Mouse (Mus musculus) cerebellum, postnatal 4 days (tissue): Measurements from ENCODE around the gene Mapk10.

Experiments
- DNase-seq, 2 experiments: peaks; one replicate each; pipeline ENCODE4 v3.0.0; 2022; ENCODE audit warnings: low spot score in 2 of 2, mixed read lengths in 1 of 2

Gene Mapk10

DNA sequence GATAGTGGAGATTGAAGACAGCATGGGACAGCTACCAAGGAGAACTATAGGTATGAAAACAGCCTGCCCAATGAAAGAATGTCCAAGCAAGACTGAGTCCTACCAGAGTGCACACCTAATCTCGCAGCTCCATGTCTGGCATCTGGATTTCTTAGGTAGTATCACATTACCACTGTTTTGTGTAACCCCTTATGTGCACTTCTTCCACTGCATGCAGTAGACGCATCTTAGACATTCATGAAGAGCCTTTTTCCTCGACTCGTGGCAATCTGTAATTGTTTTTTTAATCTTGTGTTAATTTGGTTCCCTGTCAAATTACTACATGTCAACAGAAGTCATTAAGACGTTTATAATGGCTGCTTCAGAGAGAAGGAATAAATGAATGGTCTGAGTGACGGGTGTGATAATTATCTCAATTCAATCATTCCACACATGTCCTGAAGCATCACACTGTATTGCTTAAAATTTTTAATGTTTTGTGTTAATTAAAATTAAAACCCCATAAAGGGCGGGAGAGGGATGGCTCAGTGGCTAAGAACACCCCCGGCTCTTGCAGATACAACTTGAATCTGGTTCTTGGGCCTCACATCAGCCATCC is 160.7 kb downstream of the Mapk10 start:
- DNase-seq: no peak

DNA sequence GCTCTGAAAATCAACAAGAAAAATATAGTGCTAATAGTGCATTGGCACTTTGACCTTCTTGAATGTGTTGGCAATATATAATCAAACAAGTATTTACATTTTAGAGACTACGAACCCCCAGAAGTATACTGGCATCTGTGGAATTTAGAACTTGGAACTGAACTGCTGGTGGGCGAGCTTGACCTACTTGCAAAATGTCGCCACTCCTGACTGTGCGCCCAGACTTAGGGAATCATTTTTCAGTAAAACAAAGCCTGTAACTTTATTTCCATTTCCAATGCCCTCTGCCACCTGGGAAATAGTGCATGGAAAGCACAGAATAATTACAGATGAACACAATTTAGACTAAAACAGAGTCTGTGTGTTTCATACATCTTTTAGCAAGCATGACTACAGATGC is 163.1 kb downstream of the Mapk10 start:
- no peak for DNase-seq

DNA sequence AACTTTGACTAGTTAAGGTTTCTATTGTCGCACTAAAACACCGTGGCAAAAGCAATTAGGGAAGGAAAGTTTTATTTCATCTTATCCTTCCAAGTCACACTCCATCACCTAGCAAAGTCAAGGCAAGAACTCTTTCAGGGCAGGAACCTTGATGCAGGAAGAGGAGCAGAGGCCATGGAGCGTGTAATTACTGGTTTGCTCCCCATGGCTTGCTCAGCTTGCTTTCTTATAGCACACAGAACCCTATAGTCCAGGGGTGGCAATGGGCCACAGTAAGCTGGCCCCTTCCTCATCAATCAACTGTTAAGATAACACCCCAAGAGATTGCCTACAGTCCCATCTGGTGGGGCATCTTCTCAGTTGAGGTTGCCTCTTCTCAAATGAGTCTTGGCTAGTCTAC is 173.4 kb downstream of the Mapk10 start:
- DNase-seq: no peak

DNA sequence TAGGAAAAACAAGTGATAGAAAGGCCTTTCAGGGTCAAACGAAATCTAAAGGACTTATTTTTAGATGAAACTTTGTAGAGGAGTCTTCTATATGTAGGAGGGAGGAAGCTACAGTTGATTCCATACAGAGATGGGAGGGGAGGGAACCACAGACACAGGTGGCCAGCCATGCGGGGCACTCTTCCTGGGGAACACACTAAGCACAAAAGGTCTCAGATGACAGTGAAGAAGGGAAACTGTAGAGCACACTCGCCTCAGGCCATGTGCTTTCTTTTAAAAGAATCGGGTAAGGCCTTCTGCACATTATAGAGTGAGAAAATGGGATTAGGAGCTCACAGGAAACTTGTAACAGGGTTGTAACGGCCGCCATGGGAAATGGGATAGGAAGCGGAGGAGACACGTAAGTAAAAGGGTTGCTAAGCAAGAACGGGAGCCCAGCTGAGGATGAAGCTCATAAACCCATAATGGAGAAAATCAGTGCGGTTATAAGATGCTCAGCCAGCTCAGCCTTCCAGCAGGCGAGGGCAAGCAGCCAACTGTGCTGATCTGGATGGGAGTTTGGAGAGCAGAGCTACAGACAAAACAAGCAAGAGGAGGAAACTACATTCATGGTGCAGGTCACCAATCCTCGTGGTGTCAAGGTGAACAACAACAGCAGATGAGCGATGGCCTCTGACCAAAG is 182.1 kb downstream of the Mapk10 start:
- DNase-seq: peak in 1 of 2 experiments; percentile 62

DNA sequence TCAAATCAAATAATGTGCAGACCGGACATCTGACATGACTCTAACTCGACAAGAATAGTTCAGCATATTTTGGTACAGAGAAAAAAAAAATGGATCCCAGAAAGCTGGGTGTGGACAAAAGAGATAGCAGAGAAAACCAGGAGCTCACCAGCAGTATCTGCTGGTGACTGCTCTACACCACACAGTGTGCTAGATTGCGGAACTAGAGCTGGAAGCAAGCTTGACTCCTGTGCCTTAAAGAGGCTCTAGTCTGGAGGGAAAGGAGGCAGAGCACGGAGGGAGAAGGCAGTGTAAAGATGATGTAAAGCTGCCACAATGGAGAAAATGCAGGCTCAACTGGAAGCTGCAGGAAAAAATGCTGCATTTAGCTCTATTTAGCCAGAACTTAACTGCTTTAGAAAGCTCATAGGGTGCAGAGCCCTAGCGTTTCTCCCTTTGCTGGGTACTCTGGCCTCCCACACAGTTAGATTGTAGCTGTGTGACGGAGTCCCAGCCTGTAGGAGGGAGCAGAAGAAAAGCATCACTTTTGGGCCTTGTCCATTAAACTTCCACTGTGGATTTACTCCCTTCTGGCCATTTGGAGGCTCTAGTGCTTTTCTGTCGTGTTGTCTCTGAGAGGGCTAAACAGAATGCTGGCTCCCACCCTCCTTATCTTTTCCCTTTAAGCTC is 188.5 kb downstream of the Mapk10 start:
- DNase-seq: no peak

DNA sequence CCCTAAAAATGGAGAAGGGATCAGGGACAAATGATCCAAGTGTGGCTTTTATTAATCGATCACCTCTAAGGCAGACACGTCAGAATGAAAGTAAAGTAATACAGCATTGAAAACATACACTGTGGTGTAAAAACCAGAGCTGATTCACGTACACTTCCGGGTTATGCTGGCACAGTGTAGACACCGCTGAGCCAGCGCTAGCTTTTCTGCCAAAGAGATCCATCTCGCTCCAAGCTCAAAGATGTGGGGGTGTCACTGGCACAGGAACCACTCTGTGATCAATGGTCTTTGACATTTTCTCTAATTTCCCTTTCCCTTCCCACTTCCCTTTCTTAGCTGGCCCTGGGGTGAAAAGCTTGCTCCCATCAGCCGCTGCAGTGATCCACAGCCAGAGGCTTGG is 189.7 kb downstream of the Mapk10 start:
- DNase-seq: no peak

DNA sequence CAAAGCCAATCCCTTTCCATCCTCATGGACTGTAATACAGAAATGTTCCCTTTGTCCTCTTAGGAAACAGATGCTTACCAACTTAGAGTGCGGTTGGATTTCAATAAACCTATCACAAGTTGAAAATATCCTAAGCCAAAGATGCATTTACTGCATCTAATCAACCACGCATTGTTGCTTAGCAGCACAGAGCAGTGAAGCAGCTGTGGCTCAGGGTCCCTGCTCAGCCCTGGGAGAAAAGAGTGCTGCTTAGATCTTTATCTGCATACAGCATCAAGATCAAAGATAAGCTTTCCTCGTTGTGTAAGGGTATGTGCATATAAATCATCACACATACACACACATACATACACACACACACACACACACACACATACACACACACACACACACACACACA is 190.2 kb downstream of the Mapk10 start:
- no peak for DNase-seq

DNA sequence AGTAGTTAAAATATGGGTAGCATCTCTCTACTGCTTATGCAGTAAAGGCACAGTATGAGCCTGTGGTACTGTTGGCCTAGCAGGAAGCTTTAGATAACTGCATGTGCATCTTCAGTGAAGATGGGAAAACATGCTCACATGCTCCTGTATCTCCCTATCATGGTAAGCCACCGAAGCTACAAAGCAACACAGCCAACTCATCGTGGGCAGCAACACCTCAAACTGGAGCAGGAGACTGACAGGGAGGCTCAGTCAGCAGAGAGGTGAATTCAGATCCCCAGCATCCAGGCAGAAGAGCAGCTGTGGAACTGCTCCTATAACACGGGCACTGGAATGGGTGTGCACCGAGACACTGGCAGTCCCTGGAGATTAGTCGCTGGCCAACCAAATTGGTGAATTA is 191.0 kb downstream of the Mapk10 start:
- no peak for DNase-seq

DNA sequence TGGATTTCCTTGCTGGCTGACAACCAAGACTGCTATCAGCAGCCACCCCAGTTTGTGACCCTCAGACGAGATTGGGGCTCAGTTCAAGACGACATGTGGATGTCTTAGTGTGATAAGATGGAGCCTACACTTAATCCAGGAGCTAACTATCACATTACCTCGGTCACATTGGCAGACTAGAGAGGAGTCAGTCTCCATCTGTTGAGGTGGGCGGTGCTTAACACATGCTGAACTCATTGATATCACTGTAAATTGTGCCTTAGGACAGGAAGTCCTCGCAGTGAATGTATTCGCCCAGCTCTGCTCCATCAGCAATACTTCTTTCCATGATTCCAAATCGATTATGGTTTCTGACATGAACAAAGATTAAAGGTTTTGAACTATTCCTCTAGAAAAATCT is 193.5 kb downstream of the Mapk10 start:
- no peak for DNase-seq

DNA sequence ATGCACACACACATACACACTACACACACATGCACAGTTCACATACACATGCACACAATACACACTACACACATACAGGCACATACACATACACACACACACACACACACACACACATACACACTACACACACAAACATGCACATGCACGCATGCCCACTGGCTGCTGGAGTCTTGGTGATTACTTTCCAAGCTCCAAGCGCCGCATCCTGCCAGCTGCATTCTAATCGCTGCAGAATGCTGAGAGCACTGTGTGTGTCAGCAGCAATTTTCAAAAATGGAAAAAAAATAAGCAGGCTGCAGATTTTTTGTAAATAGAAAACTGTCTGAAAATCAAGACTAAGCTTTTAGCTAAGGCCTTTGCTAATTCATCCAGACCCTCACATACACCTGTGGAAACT is 196.8 kb downstream of the Mapk10 start:
- no peak for DNase-seq

DNA sequence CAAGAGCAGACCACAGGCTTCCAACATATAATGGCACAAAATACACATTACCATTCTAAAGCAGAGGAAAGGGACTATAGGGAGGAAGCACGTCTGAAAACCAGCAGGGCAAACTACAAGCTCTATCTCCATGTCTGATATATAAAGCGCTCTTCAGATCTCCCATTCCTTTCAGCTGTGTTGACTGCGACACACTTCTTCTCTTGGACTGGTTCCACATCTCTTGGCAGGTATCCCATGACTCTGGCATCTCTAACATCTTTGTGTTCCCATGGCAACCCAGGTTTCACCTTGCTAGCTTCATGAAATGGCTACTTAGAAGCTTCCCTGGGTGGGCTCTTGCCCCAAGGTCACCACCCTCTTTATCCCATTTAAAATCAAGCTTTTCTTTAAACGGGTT is 202.2 kb downstream of the Mapk10 start:
- peak in 1 of 2 experiments; percentile 56 for DNase-seq

DNA sequence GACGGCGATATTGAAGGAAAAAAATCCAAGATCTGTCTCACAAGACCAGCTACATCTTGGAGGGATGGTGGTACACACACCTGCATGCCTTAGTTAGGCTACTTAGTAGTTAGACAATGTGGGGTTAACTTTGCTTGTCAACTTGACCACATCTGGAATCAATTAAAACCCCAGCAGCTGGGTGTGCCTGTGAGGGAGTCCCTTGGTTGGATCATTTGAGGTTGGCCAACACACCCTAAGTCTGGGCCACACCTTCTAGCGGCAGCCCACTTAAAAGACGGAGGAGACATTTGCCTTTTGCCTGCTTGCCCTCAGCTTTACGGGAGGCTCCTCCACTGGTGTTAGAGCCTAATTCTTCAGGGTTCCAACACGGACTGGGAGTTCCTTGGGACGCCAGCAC is 209.0 kb downstream of the Mapk10 start:
- no peak for DNase-seq

DNA sequence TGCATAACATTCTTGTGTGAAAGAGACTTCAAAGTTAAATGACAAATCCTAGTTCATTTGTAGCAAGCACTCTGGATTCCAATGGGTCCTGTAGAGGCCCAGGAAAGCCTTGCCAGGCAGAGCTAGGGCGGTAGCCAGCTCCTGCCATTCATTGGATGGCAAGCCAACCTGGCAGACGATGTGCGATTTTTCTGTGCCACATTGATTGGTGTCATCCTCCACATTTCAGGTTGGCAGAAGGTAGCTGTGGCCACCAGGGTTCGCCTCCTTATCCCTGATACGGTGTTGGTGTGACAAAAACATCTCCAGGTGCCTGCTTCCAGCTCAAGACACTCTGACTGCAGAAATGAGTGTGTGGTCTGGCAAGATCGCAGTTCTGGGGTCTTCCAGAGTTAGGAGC is 210.6 kb downstream of the Mapk10 start:
- DNase-seq: no peak

DNA sequence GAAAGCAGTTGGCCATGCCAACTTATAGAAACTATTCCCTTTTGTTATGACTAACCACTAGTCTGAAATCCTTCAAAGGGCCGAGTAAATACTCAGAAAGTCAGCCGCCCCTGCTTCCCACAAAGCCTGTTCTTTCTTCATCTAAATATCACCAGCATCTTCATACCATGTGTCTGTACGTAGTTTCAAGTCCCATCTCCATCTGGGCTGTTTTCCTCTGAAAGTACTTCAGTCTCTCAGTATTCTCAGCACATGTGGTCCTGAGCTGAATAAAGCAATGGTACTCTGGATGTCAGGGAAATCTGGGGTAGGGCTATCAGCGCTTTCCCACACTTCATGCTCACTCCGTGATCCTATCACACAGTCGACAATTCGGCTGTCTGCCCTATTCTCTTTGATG is 212.6 kb downstream of the Mapk10 start:
- no peak for DNase-seq

DNA sequence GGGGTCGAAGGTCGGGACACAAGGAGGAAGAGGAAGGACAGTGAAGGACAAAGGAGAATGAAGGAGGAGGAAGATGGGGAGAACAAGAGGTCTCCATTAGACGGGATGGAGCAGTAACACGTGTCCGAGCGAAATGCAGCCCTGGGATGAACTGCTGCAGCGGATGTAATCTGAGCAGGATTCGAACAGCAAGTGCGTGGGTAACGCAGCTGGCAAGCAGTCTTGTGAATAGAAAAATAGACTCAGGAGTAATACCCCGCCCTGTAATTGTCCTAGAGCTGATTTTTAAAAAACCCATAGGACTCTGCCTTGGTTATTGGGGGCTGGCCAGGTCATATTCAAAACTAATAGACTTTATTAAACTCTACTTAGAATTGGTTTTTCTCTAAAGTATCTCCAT is 213.2 kb downstream of the Mapk10 start:
- DNase-seq: no peak

DNA sequence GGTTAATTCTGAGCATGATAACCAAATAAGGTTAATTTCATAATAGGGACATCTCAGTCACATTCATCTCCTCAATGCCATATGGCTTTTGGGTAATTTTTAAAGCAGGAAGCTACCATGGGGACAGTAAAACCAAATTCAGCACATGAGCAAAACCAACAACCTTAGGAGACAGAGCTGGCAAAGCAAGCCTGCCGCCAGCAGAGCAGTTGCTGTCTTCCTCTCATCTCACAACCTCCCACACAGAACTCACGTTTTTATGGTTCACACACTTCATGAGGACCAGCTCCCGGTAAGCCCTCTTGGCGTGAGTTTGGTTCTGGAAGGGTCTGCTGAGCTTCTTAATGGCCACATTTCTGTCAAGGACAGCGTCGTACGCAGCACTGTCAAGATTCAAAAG is 214.8 kb downstream of the Mapk10 start:
- no peak for DNase-seq

DNA sequence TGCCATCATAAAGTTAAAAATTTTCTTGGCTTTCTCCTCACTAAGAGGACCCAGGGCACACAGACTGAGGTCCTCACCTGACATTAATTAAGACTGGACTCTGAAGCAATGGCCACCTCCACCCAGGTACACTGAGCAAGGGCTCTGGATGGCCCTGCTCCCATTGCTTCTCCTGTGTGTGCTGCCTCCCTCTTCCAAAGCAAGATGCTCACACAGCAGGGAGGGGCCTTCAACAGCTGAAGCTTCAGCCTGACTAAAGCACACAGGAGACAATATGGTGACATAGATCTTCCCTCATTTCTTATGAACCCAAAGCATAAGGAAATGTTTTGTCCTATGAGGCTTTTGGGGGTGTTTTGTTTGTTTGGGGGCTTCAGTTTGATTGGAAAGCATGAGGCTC is 215.2 kb downstream of the Mapk10 start:
- DNase-seq: no peak

DNA sequence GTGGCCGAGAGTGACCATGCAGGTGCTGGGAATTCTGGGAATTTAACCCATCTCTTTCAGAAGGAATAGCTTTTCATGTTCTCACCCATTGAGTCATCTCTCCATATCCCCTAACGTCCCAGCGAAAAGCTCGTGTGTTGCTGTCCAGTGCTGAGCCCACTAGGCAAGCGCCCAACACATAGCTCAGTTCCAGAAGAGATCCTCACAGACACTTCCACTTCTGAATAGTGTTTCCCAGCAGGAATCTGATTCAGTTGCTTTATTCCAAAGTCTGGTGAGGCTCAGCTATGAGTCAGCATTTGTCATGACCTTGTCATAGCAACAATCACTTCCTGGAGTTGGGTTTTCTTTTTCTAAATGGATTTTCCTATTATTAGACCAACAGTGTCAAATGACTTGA is 217.2 kb downstream of the Mapk10 start:
- no peak for DNase-seq

DNA sequence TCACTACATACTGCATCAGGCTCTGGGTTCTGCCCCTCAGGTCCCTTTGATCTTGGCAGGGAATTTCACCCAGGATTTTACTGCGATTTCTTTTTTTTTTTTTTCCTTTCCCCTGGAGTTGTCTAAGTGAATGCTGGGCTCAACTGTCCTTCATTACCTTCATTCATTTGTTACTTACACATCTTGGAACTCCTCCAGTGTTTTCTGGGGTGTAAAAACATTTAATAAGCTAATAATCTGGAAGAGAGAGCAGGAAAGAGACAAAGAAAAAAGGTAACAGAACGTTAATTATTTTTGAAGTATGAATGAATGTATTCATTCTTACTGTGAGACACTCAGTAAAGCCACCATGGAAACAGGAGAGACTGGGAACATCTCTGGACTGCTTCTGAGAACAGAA is 219.4 kb downstream of the Mapk10 start:
- no peak for DNase-seq

DNA sequence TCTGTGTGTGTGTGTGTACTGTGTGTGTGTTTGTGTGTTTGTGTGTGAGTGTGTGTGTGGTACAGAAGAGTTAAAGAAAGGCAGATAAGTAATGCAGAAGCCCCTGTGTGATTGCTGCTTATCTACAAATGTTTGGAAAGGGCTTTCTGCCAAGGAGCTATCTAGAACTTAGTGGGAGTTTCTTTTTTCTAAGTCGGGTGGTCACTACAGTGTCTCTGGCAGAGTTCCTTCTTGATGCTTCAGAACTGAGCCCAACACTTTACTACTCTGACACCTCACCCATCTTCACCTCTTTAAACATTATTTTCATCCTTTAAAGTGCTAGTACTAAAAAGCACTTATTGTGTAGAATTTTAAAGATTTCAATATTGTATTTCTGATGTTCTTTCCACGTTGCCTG is 232.8 kb downstream of the Mapk10 start:
- DNase-seq: no peak

DNA sequence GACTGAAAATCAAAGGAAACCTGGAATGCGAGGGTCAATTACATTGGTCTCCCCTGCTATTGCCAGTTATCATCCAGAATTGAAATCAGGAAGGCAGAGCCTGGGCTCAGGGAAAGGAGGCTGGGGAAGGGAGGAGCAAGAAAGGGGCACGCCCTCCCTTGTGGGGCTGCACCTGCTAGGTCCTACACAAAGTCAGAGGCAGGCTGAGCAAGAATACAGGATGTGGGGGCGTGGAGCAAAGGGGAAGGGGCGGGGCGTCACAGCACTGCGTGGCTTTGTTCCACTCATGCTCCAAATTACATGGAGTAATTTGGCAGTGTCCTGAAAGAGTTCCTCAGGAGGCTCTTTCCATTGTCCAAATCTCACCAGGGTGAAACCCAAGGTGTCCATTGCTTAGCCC is 234.0 kb downstream of the Mapk10 start:
- no peak for DNase-seq

DNA sequence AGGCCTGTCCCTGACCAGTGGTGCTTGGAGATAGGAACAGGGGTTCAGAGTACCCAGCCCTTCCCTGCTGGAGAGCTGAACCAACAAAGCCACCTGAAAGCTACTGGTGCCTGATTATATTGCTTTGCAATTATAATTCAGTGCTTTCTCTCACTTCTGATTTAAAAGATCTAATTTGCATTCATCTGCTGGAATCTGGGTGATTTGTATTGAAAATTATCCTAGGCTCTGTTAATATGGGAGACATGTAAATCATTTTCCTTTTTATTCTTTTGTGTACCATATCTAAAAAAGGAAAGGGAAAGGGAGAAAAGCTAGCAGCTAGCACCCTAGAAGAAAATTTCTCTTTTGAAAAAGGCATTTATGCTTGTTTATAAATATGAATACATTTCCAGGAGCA is 234.6 kb downstream of the Mapk10 start:
- DNase-seq: no peak

DNA sequence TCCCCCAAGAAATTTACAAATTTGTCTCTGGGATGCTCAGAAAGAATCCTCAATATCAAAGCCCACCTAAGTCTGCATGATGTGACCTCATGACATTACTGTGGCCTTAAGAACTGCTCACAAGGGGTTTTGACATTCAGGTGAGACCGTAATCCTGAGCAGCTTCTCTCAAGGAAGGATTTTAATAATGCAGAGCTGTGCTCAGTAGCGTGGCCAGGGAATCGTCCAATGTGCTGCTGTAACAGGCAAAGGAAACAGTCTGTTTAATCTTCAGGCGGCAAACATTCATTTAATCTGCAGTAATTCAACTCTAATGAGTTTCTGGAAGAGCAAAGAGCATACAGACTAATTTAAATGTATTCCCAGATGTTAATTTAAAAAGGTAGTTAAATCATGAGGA is 236.7 kb downstream of the Mapk10 start:
- DNase-seq: no peak

DNA sequence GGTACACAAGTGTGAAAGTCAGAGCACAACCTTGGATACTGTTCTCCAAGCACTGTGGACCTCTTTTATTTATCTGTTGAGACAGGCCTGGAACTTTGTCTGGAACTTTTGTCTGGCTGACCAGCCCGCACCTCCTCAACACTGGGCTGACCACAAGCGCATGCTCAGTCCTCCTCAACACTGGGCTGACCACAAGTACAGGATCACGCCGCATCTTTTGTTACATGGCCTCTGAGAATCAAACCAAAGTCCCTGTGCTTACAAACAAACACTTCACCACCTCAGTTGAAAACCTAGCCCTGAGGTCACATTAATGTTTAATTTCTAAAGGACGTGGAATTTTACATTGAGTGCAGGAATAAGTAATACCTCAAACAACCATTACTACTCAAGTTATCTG is 246.7 kb downstream of the Mapk10 start:
- no peak for DNase-seq
